ENCODE assay signal across 7 mouse cellular contexts in genomic region chr17:24206451-24207351, GRCm38 (mm10). TPM values are rescaled to one million over a fixed set of nuclear protein-coding genes. Genes with fewer than 3 reads are reported as not detected.
DNase-seq lines count a peak whose midpoint lies in the region; ATAC-seq lines count a peak whose summit lies in the region.

No protein-coding gene starts in this region.

- peak; percentile 29 for DNase-seq in Muller cell, postnatal 12 days (ENCODE audit: inconsistent ontology term)
- DNase-seq in cerebellum, adult 11-12 months: peak; percentile 76
- DNase-seq in forebrain, embryonic 14.5 days (ENCODE audit: low spot score): peak; percentile 70
- DNase-seq in left cerebral cortex, postnatal 10 days (ENCODE audit: extremely low spot score in 1 of 2, low spot score in 2 of 2): peak; percentile 77 to 87
- peak; percentile 68 for DNase-seq in spleen, adult 12 weeks (ENCODE audit: low spot score)

- peak overlapping the region; percentile 65 for H3K4me3 ChIP-seq in forebrain, embryonic 14.5 days (ENCODE audit: low read depth, low read length)
- H3K4me3 ChIP-seq in hindbrain, embryonic 16.5 days (ENCODE audit: low read length): peak overlapping the region; percentile 77
- H3K4me3 ChIP-seq in megakaryocyte, embryonic 14.5 days (replicated peaks): peak overlapping the region; percentile 96

- peak; percentile 40 for ATAC-seq in forebrain, embryonic 14.5 days
- ATAC-seq in hindbrain, embryonic 16.5 days: peak; percentile 32

- H3K36me3 ChIP-seq in forebrain, embryonic 14.5 days (ENCODE audit: control insufficient read depth, insufficient read depth, low read length): no peaks in the 10 kb centered on the region
- H3K36me3 ChIP-seq in hindbrain, embryonic 16.5 days (ENCODE audit: control insufficient read depth, insufficient read depth, low read length): no peaks in the 10 kb centered on the region
- peaks cover 6% of the 10 kb centered on the region for H3K36me3 ChIP-seq in megakaryocyte, embryonic 14.5 days (replicated peaks; ENCODE audit: low read length)

- 8% methylated on average over 59 of the region's 62 CpGs for WGBS in forebrain, embryonic 14.5 days
- 5% methylated on average over 61 of the region's 62 CpGs for WGBS in hindbrain, embryonic 16.5 days

- H3K9ac ChIP-seq in forebrain, embryonic 14.5 days (ENCODE audit: low read length): peak overlapping the region; percentile 77
- peak overlapping the region; percentile 90 for H3K9ac ChIP-seq in hindbrain, embryonic 16.5 days (ENCODE audit: low read depth, low read length)

- H3K4me2 ChIP-seq in forebrain, embryonic 14.5 days (ENCODE audit: low read length): peak overlapping the region; percentile 97
- H3K4me2 ChIP-seq in hindbrain, embryonic 16.5 days (ENCODE audit: low read length): peak overlapping the region; percentile 82

- intact Hi-C loops in left cerebral cortex, postnatal 10 days (cut with DNase I): loop anchor here (5.0 kb wide), 1 partner anchor 34 kb away; no protein-coding TSS in a partner anchor

- H3K27me3 ChIP-seq in forebrain, embryonic 14.5 days (replicated peaks; ENCODE audit: control insufficient read depth, insufficient read depth, low read length): peaks cover 20% of the 10 kb centered on the region
- H3K27me3 ChIP-seq in hindbrain, embryonic 16.5 days (replicated peaks; ENCODE audit: control insufficient read depth, insufficient read depth, low read length): no peaks in the 10 kb centered on the region
- peaks cover 59% of the 10 kb centered on the region for H3K27me3 ChIP-seq in megakaryocyte, embryonic 14.5 days (replicated peaks)

- peaks cover 49% of the 10 kb centered on the region for H3K4me1 ChIP-seq in forebrain, embryonic 14.5 days (ENCODE audit: control insufficient read depth, insufficient read depth, low read length)
- H3K4me1 ChIP-seq in hindbrain, embryonic 16.5 days (ENCODE audit: control insufficient read depth, insufficient read depth, low read depth, low read length): peaks cover 75% of the 10 kb centered on the region
- H3K4me1 ChIP-seq in megakaryocyte, embryonic 14.5 days: peaks cover 91% of the 10 kb centered on the region

- peak overlapping the region; percentile 65; the same call in 1 of the 2 replicates for H3K27ac ChIP-seq in forebrain, embryonic 14.5 days (ENCODE audit: low read depth, low read length)
- H3K27ac ChIP-seq in hindbrain, embryonic 16.5 days (ENCODE audit: low read depth, low read length): peak overlapping the region; percentile 77

- H3K9me3 ChIP-seq in forebrain, embryonic 14.5 days (replicated peaks; ENCODE audit: control insufficient read depth, low read length): no peaks in the 10 kb centered on the region
- no peaks in the 10 kb centered on the region for H3K9me3 ChIP-seq in hindbrain, embryonic 16.5 days (ENCODE audit: control insufficient read depth, low read length)
- H3K9me3 ChIP-seq in megakaryocyte, embryonic 14.5 days: no peaks in the 10 kb centered on the region

RNA-seq across cellular contexts. Expression of gene Tbc1d24, which starts 1.3 kb away (rescaled TPM):
- polyA plus RNA-seq in forebrain, embryonic 14.5 days (2014; fragmentation: Nextera tagmentation; extraction: Ambion mirVana): 10.5 and 15.0 TPM in 2 replicates
- 26.6 and 29.5 TPM in 2 replicates for polyA plus RNA-seq in hindbrain, embryonic 16.5 days (2015; fragmentation: Nextera tagmentation; extraction: Ambion mirVana)
- 10 to 100 TPM; 70.4 to 74.8 TPM for total RNA-seq in left cerebral cortex, postnatal 10 days (2021)
- 1.1 TPM in 1 of 2 replicates, not detected in the other for polyA plus RNA-seq in megakaryocyte, embryonic 14.5 days (2012; ENCODE audit: insufficient read depth, low replicate concordance)

RNA-seq across cellular contexts. Expression of gene Ntn3, which starts 2.6 kb away (rescaled TPM):
- polyA plus RNA-seq in forebrain, embryonic 14.5 days (2014; fragmentation: Nextera tagmentation; extraction: Ambion mirVana): 2.6 and 3.0 TPM in 2 replicates
- 4.5 and 4.6 TPM in 2 replicates for polyA plus RNA-seq in hindbrain, embryonic 16.5 days (2015; fragmentation: Nextera tagmentation; extraction: Ambion mirVana)
- total RNA-seq in left cerebral cortex, postnatal 10 days (2021): 10 to 100 TPM; 13.1 to 14.4 TPM
- 0.25 TPM in 1 of 2 replicates, not detected in the other for polyA plus RNA-seq in megakaryocyte, embryonic 14.5 days (2012; ENCODE audit: insufficient read depth, low replicate concordance)

RNA-seq across cellular contexts. Expression of gene Tedc2, which starts 13.9 kb away (rescaled TPM):
- 11.0 and 12.5 TPM in 2 replicates for polyA plus RNA-seq in forebrain, embryonic 14.5 days (2014; fragmentation: Nextera tagmentation; extraction: Ambion mirVana)
- polyA plus RNA-seq in hindbrain, embryonic 16.5 days (2015; fragmentation: Nextera tagmentation; extraction: Ambion mirVana): 8.9 and 10.1 TPM in 2 replicates
- 10 to 100 TPM in 1 of 2 experiments, 1 to 10 TPM in 1; 8.9 to 10.4 TPM for total RNA-seq in left cerebral cortex, postnatal 10 days (2021)
- polyA plus RNA-seq in megakaryocyte, embryonic 14.5 days (2012; ENCODE audit: insufficient read depth, low replicate concordance): 7.4 and 13.2 TPM in 2 replicates

RNA-seq across cellular contexts. Expression of gene Atp6v0c, which starts 37.2 kb away (rescaled TPM):
- polyA plus RNA-seq in forebrain, embryonic 14.5 days (2014; fragmentation: Nextera tagmentation; extraction: Ambion mirVana): 1,021 and 1,033 TPM in 2 replicates
- polyA plus RNA-seq in hindbrain, embryonic 16.5 days (2015; fragmentation: Nextera tagmentation; extraction: Ambion mirVana): 1,653 and 1,817 TPM in 2 replicates
- 1,000 to 10,000 TPM; 1,322 to 1,387 TPM for total RNA-seq in left cerebral cortex, postnatal 10 days (2021)
- polyA plus RNA-seq in megakaryocyte, embryonic 14.5 days (2012; ENCODE audit: insufficient read depth, low replicate concordance): 252 and 695 TPM in 2 replicates

RNA-seq across cellular contexts. Expression of gene Amdhd2, which starts 43.1 kb away (rescaled TPM):
- polyA plus RNA-seq in forebrain, embryonic 14.5 days (2014; fragmentation: Nextera tagmentation; extraction: Ambion mirVana): 28.4 and 29.6 TPM in 2 replicates
- polyA plus RNA-seq in hindbrain, embryonic 16.5 days (2015; fragmentation: Nextera tagmentation; extraction: Ambion mirVana): 35.2 and 41.0 TPM in 2 replicates
- total RNA-seq in left cerebral cortex, postnatal 10 days (2021): 10 to 100 TPM; 33.3 to 36.0 TPM
- polyA plus RNA-seq in megakaryocyte, embryonic 14.5 days (2012; ENCODE audit: insufficient read depth, low replicate concordance): 68.6 and 109 TPM in 2 replicates

Comparison
In these comparisons a context has a peak if more than half of its experiments do, and no peak if none do; other contexts are left out.
1. Peak in every context shown above with its lines: DNase-seq, ATAC-seq, H3K4me3 ChIP-seq and H3K27ac ChIP-seq.
2. DNase-seq: peak in every context shown above with its lines; median percentile 82 in left cerebral cortex, postnatal 10 days; 76 in cerebellum, adult 11-12 months; 70 in forebrain, embryonic 14.5 days; 68 in spleen, adult 12 weeks; 29 in Muller cell, postnatal 12 days.